Mouse (Mus musculus) CH12.LX (cell line): ENCODE measurements around the gene Gm4869. TPM values are rescaled to one million over a fixed set of nuclear protein-coding genes. Genes with fewer than 3 reads are reported as not detected.

ENCODE experiments used
- DNase-seq: peaks from one replicate; pipeline ENCODE4 v3.0.0-alpha.2; 2013; ENCODE audit errors: extremely low read depth
- H3K27ac ChIP-seq: 2 replicates; pipeline ENCODE4 v1.5.1; 2012; ENCODE audit warnings: low read depth, mild to moderate bottlenecking, control low read depth, moderate library complexity; ENCODE audit not compliant: insufficient read depth
- H3K27me3 ChIP-seq: replicated peaks from 2 replicates; pipeline ENCODE3; 2012; ENCODE audit warnings: inconsistent platforms
- H3K36me3 ChIP-seq, 2 experiments: replicated peaks in 1 of 2; 2 replicates each; pipeline versions ENCODE3 to v1.6.1; 2012; ENCODE audit warnings: inconsistent platforms in 1 of 2, low read length in 1 of 2, mild to moderate bottlenecking in 1 of 2, mixed read lengths in 1 of 2, moderate library complexity in 1 of 2; ENCODE audit not compliant: control insufficient read depth in 1 of 2, insufficient read depth in 1 of 2
- H3K4me1 ChIP-seq, 2 experiments: 2 replicates each; pipeline ENCODE4 v1.6.1; 2012; ENCODE audit warnings: inconsistent platforms in 1 of 2, moderate library complexity in 1 of 2; ENCODE audit not compliant: insufficient read depth in 2 of 2, control insufficient read depth in 1 of 2
- H3K4me2 ChIP-seq: 2 replicates; pipeline ENCODE4 v1.6.1; 2012; ENCODE audit warnings: low read depth, mild to moderate bottlenecking, control low read depth; ENCODE audit not compliant: poor library complexity, insufficient read depth, severe bottlenecking
- H3K4me3 ChIP-seq, 3 experiments: fragments of 150-350 bp in 1 of 3; sonication (generic) in 1 of 3; replicated peaks in 1 of 3; 2 replicates each; pipeline versions ENCODE3 to v1.5.1; 2011 to 2012; ENCODE audit warnings: low read depth in 2 of 3, low read length in 2 of 3, mild to moderate bottlenecking in 2 of 3, moderate library complexity in 2 of 3, control low read depth in 1 of 3, improper control_type of control experiment in 1 of 3, inconsistent platforms in 1 of 3, mixed read lengths in 1 of 3; ENCODE audit not compliant: poor library complexity in 1 of 3
- H3K79me2 ChIP-seq: replicated peaks from 2 replicates; pipeline ENCODE4 v1.6.1; 2012; ENCODE audit warnings: mild to moderate bottlenecking, moderate library complexity; ENCODE audit not compliant: control insufficient read depth, poor library complexity, insufficient read depth, severe bottlenecking; ENCODE audit errors: extremely low read depth
- H3K9ac ChIP-seq: 2 replicates; pipeline ENCODE4 v1.6.1; 2012; ENCODE audit warnings: low read depth, mild to moderate bottlenecking, control low read depth, moderate library complexity; ENCODE audit not compliant: insufficient read depth
- H3K9me3 ChIP-seq: replicated peaks from 2 replicates; pipeline ENCODE3; 2012; ENCODE audit warnings: low read length, inconsistent platforms, mixed read lengths
- CHD1 ChIP-seq: IDR thresholded peaks from 2 replicates; pipeline ENCODE4 v1.6.1; 2012; ENCODE audit warnings: low read depth, low read length, improper control_type of control experiment, inconsistent platforms
- CTCF ChIP-seq, 2 experiments: IDR thresholded peaks in 1 of 2; conservative IDR thresholded peaks in 1 of 2; 2 replicates each; pipeline ENCODE4 v1.5.1; 2011 to 2012; ENCODE audit warnings: low read depth in 2 of 2, low read length in 2 of 2, improper control_type of control experiment in 1 of 2, inconsistent platforms in 1 of 2, mild to moderate bottlenecking in 1 of 2, moderate library complexity in 1 of 2
- E2F4 ChIP-seq: IDR thresholded peaks from 2 replicates; pipeline ENCODE4 v1.6.1; 2011; ENCODE audit warnings: low read depth, low read length, improper control_type of control experiment; ENCODE audit not compliant: insufficient replicate concordance
- ELF1 ChIP-seq: IDR thresholded peaks from 2 replicates; pipeline ENCODE4 v1.6.1; 2014; ENCODE audit warnings: low read depth, mild to moderate bottlenecking, inconsistent platforms, low read length, improper control_type of control experiment
- ETS1 ChIP-seq: conservative IDR thresholded peaks from 2 replicates; pipeline ENCODE4 v1.6.1; 2012; ENCODE audit warnings: low read depth, mild to moderate bottlenecking, inconsistent platforms, low read length, improper control_type of control experiment, moderate library complexity
- IRF4 ChIP-seq: IDR thresholded peaks from 2 replicates; pipeline ENCODE4 v1.6.1; 2014; ENCODE audit warnings: low read depth, mild to moderate bottlenecking, inconsistent platforms, low read length, improper control_type of control experiment
- MAX ChIP-seq: IDR thresholded peaks from 2 replicates; pipeline ENCODE4 v1.6.1; 2011; ENCODE audit warnings: low read length, improper control_type of control experiment
- MEF2A ChIP-seq: IDR thresholded peaks from 2 replicates; pipeline ENCODE4 v1.6.1; 2014; ENCODE audit warnings: low read depth, mild to moderate bottlenecking, inconsistent platforms, low read length, improper control_type of control experiment, borderline replicate concordance
- MYC ChIP-seq: IDR thresholded peaks from 2 replicates; pipeline ENCODE4 v1.6.1; 2011; ENCODE audit warnings: low read depth, mild to moderate bottlenecking, improper control_type of control experiment, low read length
- NELFE ChIP-seq: IDR thresholded peaks from 2 replicates; pipeline ENCODE4 v1.6.1; 2011; ENCODE audit warnings: low read depth, low read length, improper control_type of control experiment
- PAX5 ChIP-seq: IDR thresholded peaks from 2 replicates; pipeline ENCODE4 v1.6.1; 2012; ENCODE audit warnings: low read length, inconsistent platforms, mixed read lengths
- POLR2A ChIP-seq: IDR thresholded peaks from 2 replicates; pipeline ENCODE4 v1.6.1; 2011; ENCODE audit warnings: low read depth, mild to moderate bottlenecking, improper control_type of control experiment, low read length
- RAD21 ChIP-seq: IDR thresholded peaks from 2 replicates; pipeline ENCODE4 v1.6.1; 2011; ENCODE audit warnings: low read depth, mild to moderate bottlenecking, low read length, improper control_type of control experiment, moderate library complexity
- SIN3A ChIP-seq: IDR thresholded peaks from 2 replicates; pipeline ENCODE4 v1.6.1; 2012; ENCODE audit warnings: low read length, improper control_type of control experiment, inconsistent platforms
- SMC3 ChIP-seq: IDR thresholded peaks from 2 replicates; pipeline ENCODE4 v1.6.1; 2011; ENCODE audit warnings: low read depth, low read length, improper control_type of control experiment
- USF1 ChIP-seq: IDR thresholded peaks from 2 replicates; pipeline ENCODE4 v1.6.1; 2014; ENCODE audit warnings: low read depth, mild to moderate bottlenecking, inconsistent platforms, low read length, improper control_type of control experiment
- dilution Hi-C: fragments of 300-500 bp; cut with MboI; formaldehyde crosslinking; loops from 2 replicates; pipeline ENCODE4 v1.14.3; 2020; ENCODE audit warnings: low sequenced_read_pairs; ENCODE audit not compliant: extremely low pct_unique_long_range_greater_than_20kb, extremely low pct_ligation_motif_present
- in situ Hi-C: fragments of 300-500 bp; cut with MboI; formaldehyde crosslinking; loops from 3 replicates; pipeline ENCODE4 v1.14.3; 2019; ENCODE audit warnings: low sequenced_read_pairs, low pct_ligation_motif_present, low pct_unique_long_range_greater_than_20kb, mixed read lengths
- polyA plus RNA-seq: library from polyadenylated mRNA; unstranded; fragments of >175 nt; gene quantifications from 2 replicates; pipeline ENCODE4 v1.2.1, GENCODE M21; 2012; ENCODE audit warnings: low read depth; ENCODE audit not compliant: insufficient read length
- total RNA-seq, 2 experiments: library from RNA; depleted of rRNA; stranded (reverse); fragments of 300-350 nt in 1 of 2; fragments of >200 nt in 1 of 2; gene quantifications; 2 replicates each; pipeline ENCODE4 v1.2.3; 2012 to 2014

Gm4869 gene
- total and polyA plus RNA-seq, 3 experiments: not detected

- TF ChIP-seq NELFE: peak; percentile 80
- TF ChIP-seq RAD21: no peak
- peak; percentile 96 for TF ChIP-seq SIN3A
- TF ChIP-seq MYC: peak; percentile 86; the same call in 1 of the 2 replicates
- TF ChIP-seq IRF4: no peak
- TF ChIP-seq CHD1: no peak
- TF ChIP-seq SMC3: no peak
- TF ChIP-seq POLR2A: peak; percentile 81
Observed at GRCm38 (mm10) chr5:140505208-140505780, 59.8 kb downstream of the Gm4869 start, which contains the start of gene Chst12 (continued).

- H3K9ac ChIP-seq: peak overlapping the region; percentile 59
- H3K27me3 ChIP-seq: peaks cover 2% of the 10 kb centered on the region
- peak overlapping the region; percentile 52 for H3K4me2 ChIP-seq
- dilution Hi-C loops: no loop called here
- TF ChIP-seq MAX: no peak
- TF ChIP-seq ELF1: 0 out of 2 replicates have a peak, but pooled peaks have one; percentile 16
- TF ChIP-seq, all 38 proteins: peak for 1
- Histone ChIP-seq H3K36me3 (peaks cover 2 to 18% of the 10 kb centered on the region in 2 experiments), H3K4me3 (peak overlapping the region; percentile 59 to 91 (median 78)), H3K27ac (peak overlapping the region; percentile 36; the same call in 1 of the 2 replicates), H3K4me1 (peaks cover 50 to 73% of the 10 kb centered on the region in 2 experiments), H3K79me2 (peaks cover 13% of the 10 kb centered on the region; the same call in 1 of the 2 replicates), H3K9me3 (no peaks in the 10 kb centered on the region)
- in situ Hi-C loops: no loop called here
- DNase-seq: no peak
Observed at GRCm38 (mm10) chr5:140506096-140506794, 60.8 kb downstream of the Gm4869 start.

GRCm38 (mm10) chr5:140507466-140508208 lies 62.2 kb downstream of the Gm4869 start:
- Histone ChIP-seq H3K9me3 (no peaks in the 10 kb centered on the region), H3K4me3 (peak overlapping the region in 2 of 3 experiments; percentile 25), H3K79me2 (peaks cover 13% of the 10 kb centered on the region; the same call in 1 of the 2 replicates), H3K4me1 (peaks cover 41 to 70% of the 10 kb centered on the region in 2 experiments), H3K4me2 (peak overlapping the region; percentile 52), H3K27ac (peak overlapping the region; percentile 70), H3K36me3 (peaks cover 2 to 26% of the 10 kb centered on the region in 2 experiments), H3K9ac (peak overlapping the region; percentile 17; the same call in 1 of the 2 replicates), H3K27me3 (peaks cover 2% of the 10 kb centered on the region)
- dilution Hi-C loops (no loop called here), in situ Hi-C loops (no loop called here)
- DNase-seq: peak; percentile 51
- TF ChIP-seq E2F4 (no peak), ELF1 (0 out of 2 replicates have a peak, but pooled peaks have one; percentile 10), MAX (no peak), USF1 (0 out of 2 replicates have a peak, but pooled peaks have one; percentile 8), CTCF (conservative IDR thresholded peaks at IDR 0.05 in 1 of 2, IDR thresholded peaks at IDR 0.05 in 1 of 2; ENCODE audit: low read depth in 2 of 2, low read length in 2 of 2) (no peak), PAX5 (no peak), RAD21 (no peak), ETS1 (peak; percentile 25), MEF2A (peak; percentile 62; the same call in 1 of the 2 replicates)
